Mouse (Mus musculus) bone marrow macrophage, adult 2 months (primary cell): ENCODE measurements around the gene Sumo3.

ENCODE experiments used
- CTCF ChIP-seq: IDR thresholded peaks from 2 replicates; pipeline ENCODE4 v1.5.1; 2012; ENCODE audit warnings: low read depth, mild to moderate bottlenecking, low read length, moderate library complexity
- POLR2A ChIP-seq: IDR thresholded peaks from 2 replicates; pipeline ENCODE4 v1.6.1; 2012; ENCODE audit warnings: mild to moderate bottlenecking, low read depth, low read length, borderline replicate concordance

DNA sequence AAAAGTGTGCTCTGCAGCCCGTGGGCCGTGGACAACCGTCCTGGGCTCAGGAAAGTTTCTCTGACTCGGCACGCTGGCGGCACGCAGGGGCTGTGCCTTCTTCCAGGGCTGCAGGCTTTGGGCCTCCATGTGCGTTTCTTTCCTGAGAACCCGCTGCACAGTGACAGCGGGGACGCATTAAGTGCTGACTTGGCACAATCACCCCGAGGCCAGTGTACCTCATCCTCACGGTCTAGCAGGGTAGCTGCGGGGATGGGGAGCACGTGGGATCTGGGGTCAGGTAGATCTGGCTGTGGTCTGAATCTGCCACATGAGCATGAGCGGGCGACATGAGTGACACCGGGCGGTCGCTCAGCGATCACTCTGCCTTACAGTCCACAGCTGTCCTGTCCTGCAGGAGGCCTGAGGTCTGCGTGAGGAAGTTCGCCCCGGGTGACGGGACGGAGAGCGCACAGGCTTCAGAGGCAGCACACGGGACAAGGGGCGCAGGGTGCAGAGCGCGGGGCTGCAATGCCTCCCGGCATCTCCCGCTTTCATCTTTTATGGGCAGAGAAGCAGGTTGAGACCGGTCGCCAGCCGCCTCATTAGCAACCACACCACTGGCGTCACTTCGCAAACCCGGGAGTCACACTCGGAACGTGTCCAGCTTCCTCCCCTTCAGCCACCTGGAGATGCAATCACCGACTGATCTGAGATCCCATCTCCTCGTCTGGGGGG, 58.2 kb downstream of the Sumo3 start:
- no peak for TF ChIP-seq CTCF
- no peak for TF ChIP-seq POLR2A
